Mouse (Mus musculus): ENCODE measurements around the gene Ccdc78.

Ccdc78 gene

DNA sequence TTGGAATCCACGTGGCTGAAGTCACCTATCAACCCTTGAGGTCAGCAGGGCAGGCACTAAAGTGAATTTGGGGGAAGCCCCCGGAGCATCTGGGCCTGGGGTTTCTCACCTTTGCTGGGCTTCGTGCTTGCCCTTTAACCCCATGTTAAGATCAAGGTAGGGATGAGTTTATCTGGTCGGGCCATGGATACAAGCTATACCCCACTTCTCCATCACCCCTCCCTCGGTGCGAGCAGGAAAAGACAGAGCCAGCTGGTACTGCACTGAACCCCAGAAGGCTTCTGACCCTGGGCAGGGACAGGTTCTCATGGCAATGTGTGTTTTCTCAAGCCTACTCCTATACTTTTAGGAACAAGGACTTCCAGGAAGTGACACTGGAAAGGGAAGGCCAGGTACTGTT is 5.0 kb upstream of the Ccdc78 start:
- WGBS = 73% methylated on average over 6 of the region's 6 CpGs

DNA sequence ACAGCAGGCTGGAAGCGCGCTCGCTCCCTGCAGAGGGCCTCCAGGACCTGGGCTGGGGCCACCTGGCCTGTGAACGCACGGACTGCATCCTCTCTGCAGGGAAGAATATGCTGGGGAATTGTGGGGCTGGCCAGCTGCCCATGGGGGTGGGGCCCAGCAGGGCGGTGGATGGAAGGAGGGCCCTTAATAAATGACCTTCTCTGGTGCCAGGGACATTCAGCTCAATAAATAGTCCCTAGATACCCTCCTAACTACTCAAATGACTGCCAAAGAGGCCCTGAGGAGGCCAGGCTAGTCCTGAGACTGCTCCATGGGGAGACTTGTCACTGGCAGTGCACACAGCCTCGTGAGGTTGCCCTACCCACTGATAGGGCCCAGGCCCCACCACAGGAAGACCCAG is 3.3 kb upstream of the Ccdc78 start:
- 54% methylated on average over 7 of the region's 7 CpGs for WGBS

DNA sequence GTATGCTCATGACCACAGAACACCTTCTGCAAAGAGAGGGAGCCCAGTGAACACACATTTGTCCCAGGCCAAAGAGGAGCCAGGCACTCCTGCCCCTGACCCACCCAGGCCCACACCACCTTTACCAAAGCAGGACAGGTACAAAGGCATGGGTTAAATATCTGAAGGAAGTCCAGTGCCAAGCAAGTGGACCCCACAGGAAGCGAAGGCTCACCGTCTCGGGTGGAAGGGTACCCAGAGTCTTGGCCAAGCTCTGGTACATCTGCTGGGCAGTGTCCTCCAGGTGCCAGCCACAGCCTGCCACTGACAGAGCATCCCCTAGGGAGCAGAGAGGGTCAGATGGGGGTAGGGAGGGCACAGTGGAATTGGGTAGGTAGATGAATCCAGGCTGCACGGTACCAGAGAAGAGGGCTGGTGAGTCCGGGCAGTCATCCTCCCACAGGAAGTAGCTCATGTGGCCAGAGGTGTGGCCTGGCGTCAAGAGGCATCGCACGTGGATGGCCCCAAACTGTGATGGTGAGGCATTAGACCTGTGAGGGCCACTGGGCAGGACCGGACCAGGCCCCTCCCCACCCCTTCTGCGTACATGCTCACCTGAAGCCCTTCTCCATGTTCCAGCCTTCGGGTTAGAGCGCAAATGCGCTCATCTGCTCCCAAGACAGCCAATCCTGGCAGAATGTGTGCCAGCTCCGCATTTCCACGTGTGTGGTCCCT is 2.4 kb upstream of the Ccdc78 start:
- WGBS = 55% methylated on average over 15 of the region's 15 CpGs

DNA sequence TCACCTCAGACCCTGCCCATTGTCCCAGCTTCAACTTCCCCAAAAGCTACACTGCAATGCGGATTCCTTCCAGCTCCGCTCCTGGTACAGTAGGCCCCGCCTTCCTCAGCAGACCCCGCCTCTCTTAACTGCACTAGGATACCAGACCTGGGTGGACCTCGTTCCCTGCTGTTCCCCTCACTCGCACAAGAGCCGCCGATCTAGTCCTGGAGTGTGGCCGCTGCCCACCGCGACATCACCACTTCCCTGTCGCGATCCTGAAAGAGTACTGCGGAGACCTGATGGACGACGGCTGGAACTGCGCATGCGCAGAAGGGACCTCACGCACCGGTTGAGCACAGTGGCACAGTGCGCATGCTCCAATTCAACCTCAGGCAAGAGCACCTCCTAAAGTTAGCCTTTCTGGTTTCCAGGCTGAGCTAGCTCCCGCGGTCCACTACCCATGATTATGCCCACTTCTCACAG is 1.1 kb upstream of the Ccdc78 start, which contains the start of gene Haghl:
TSS of gene Haghl (minus strand) at position 393 of the 465 bp plus-strand sequence.
- 0% methylated on average over 23 of the region's 23 CpGs for WGBS

DNA sequence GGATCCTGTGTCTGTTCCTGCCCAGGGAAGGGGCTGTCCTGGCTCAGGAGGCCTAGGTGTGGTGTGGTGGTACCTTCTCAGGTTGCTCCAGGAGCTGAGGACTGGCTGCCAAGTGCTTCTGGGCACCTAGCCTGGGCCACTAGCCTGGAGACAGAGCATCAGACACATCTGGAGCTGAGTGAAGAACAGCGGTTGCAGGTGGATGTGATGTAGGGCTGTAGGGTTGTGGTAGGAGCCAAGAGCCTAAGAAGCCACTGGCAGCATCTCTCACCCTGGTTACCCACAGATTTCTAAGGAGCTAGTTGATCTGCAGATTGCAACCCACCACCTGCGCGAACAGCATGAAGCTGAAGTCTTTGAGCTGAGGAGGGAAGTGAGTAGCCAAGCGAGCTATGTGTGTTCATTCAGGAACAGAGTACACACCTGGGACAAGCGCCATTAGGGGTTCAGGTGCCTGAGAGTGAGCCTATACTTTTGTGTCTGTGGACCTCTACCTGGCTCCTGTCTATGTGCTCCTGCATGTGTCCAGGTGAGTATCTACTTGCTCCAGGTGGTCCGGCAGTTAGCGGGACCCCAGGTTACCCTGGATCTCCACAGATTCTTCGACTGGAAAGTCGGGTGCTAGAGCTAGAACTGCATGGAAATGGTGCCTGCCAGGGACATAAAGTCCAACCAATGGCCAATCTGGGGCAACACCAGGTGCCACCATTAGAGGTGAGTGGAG is 563 bp downstream of the Ccdc78 start:
- 92% methylated on average over 9 of the region's 9 CpGs for WGBS

DNA sequence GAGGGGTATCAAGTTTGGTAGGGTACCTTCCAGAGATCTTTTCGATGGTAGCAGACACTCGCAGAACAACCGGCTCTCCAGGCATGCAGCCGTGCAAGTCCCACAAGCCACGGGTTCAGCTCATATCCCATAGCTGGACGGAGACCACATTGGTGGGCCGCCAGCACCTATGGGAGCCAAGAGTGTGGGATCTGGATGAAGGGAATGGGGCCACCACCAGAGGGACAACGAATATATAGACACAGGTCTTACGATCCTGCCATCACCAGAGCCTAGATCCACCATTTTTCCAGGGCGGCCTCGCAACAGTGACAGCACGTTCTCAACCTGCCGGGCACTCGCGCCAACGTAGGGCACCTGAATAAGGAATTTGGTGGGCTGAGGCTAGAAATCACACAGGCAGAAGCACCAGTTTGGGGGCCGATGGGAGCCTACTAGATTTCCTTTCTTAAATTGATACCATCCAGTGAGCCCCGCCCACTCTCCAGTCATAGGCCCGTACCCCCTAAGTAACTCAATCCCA is 5.0 kb downstream of the Ccdc78 start:
- WGBS = 16% methylated on average over 19 of the region's 19 CpGs

DNA sequence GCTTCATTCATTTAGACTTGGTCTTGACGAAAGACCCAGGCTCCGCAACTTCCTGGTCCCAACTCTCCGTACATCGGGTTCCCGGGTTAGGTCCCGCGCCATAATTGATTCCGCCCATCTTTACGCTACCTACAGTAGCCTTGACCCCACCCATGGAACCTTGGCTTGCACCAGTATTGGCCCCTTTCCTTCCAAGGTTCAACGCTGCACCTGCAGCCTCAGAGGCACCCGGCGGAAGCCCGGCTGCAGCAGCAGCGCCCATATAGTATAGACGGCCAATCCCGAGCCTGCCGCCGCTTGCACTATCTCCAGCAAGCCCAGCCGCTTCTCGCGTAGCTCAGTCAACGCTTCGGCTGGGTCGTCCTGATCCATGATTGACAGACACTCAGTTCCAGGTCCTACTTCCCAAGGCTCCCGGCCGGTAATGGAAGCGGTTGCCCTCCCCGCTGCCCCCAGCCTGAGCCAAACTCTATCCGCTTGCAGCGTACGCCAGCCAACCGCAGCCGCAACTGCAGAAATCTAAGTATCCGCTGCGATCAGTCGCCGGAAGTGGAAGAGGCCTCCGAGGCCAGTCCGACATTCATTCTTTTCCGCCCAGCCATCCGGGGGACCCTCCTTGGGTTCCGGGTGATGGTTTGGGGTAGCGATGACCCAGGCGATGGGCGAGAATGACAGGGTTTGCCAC is 5.6 kb downstream of the Ccdc78 start:
- WGBS = under 1% methylated on average over 45 of the region's 45 CpGs

DNA sequence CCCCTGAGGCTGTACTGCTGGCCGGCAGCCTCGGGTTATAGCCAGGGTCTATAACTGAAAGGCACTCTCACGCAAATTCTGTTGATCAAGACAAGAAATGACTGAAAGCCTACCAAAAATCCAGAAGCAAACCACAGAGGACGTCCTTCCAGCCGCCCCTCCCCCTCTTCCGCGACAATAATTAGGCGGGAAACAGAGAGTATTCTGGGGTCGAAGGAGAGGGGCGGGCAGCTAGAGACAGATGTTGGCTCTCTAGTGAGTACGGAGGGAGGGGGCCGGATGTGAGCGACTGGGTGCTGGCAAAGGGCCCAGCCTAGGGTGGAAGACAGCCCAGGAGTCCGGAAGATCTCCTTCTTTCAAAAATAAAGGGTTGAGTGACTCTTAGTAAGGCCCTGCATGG is 6.2 kb downstream of the Ccdc78 start, which contains the start of gene Fam173a:
TSS of gene Fam173a (minus strand) at position 287 of the 400 bp plus-strand sequence.
- 1% methylated on average over 14 of the region's 14 CpGs for WGBS

DNA sequence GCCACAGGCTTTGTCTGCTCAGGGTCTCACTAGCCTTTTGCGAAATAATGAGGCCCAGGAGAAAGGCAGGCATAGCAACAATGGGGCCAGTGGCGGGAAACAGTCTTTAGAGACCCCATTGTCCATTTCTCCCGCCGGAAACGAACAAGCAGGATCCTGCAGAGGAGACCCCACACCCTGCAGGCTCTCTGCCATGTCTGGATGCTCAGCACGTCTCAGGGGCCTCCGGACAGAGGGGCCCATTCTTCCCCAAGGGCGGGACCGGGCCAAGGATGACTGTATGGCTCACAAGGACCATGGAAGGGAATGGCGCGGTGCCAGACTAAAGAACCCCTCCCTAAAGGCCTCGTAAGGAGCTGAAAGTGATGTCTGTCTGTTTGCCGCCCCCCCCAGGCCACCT is 7.8 kb downstream of the Ccdc78 start:
- WGBS = 44% methylated on average over 13 of the region's 13 CpGs

DNA sequence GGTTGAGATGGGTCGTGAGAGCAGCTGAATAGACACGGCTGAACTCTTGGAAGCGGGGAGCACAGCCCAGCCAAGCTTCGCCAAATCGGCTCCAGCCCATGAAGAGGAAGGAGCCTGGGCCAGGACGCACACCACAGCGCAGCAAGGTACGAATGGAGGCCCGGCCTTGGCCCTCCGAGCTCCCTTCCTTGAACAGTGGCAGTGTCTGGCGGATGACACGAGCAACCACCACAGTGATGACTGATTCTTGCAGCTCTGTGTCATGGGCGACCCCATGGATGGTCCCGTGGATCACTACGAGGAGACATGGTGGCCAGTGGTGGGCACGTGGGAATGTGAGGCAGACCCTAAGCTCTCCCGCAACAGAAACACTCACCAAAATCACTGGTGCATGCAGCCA is 8.6 kb downstream of the Ccdc78 start:
- 69% methylated on average over 17 of the region's 17 CpGs for WGBS

DNA sequence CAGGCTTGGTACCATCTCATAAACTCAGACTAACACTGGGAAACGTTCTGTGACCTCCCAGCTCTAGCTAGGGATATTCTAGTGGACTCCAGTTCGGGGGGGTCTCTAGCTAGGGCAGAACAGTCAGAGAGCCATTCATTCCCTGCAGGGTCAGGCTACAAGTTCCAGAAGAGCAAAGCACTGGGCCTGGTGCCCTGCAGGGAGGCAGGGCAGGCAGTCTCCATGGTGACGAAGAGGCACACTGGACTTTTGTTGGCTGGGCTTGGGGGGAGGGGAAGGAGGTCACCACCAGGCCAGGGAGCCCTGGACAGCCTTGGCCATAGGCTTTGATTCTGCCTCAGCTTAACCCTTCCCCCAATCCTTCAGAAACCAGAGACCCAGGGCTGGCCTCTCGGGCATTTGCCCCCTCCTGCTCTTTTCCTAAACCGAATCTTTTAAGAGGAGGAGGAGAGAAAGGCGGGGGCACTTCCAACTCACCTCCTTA is 9.3 kb downstream of the Ccdc78 start, which contains the start of gene AC134908.4:
TSS of gene AC134908.4 (minus strand) at position 51 of the 484 bp plus-strand sequence.
- 54% methylated on average over 6 of the region's 6 CpGs for WGBS

DNA sequence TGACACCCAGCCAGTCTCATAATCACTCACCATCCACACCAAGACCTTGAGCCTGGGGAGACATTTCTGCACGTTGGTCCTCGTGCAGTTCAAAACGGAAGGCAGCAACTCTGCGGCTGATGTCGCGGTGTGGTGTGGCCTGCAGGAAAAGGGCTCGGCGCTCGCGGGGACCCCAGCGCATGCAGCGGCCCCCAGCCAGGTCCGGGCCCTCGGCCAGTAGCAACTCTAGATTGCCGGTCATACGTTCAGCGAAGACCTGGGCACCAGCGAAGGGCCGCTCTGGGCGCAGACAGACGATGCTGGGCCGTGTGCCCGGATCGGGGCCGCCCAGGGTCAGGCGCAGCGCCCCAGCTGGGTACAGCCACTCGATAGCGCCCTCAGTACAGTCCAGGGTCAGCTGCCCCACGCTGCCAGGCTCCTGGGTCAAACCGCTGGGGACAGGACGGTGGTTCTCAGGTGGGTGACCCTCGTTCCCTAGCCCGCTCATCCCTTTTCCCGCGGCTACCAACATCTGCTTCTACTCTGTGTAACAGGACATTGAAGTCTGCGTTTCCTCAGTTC is 9.9 kb downstream of the Ccdc78 start:
- WGBS = 22% methylated on average over 37 of the region's 37 CpGs

DNA sequence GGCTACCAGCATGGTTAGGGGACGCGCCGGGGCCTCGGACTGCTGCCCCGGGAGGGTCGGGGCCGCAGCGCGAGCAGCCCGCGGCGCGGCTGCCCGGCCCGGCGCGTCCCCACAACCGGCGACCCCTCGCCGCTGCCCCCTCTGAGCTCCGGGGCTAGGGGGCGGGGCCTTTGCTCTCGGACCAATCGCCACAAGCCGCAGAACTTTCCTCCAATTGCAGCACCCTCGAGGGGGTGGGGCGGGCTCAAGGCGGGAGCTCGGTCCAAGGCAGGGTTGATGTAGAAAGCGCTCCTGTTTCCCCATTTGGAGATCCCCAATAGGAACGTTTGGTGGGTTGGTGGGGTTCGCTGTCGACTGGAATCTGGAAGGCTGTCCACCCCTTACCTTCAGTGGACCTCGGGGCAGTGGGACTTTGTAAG is 10.6 kb downstream of the Ccdc78 start, which contains the start of gene Metrn:
TSS of gene Metrn (minus strand) at position 186 of the 419 bp plus-strand sequence.
- under 1% methylated on average over 35 of the region's 35 CpGs for WGBS

DNA sequence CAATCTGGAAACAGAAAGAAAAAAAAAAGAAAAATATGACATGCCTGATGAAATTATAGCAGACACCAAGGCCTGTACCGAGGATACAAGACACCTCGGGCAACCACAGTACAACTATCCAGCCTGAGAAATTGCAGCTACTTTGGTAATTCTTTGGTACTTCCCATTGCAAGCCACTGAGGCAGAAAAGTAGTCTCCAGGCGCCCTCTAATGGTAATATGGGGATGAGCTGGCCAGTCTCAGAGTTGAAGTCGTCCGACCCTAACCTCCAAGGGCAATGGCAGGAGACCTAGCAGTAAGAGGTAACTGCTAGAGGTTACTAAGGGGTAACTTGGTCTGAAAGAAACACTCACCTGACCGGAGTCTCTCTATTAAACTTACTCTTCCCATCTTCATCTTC is 14.6 kb downstream of the Ccdc78 start:
- WGBS = 8% methylated on average over 6 of the region's 6 CpGs

DNA sequence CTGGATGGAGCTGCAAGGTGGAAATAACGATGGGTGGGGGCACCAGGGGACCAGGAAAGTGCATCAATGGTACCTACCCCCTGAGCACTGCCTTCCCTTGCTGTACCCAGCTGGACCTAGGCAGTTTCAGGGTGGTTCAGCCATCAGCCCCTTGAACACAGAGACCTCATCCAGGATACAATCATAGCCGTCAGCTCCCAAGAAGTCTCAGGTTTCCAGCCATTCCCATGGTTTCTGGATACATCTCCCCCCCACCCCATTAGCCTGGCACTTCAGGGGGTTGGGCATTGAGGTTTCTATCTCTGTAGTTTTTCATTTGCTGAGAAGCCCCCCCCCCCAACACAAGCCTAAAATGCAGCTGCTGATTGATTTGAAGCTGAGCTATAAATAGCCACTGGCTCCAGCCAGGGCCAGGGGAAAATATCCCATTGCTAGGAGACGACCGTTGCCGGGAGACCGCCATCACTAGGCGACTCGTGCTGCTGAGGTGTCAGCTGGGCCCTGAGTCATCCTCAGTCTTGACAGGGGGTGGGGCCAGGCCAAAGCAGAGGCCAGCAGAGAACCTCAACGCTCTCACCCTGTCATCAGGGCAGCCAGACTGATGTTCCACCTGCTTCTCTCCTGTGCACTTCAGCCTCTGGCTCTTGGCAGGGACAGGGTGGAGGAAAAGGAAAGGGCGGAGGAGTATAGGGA is 16.6 kb downstream of the Ccdc78 start:
- 7% methylated on average over 10 of the region's 10 CpGs for WGBS

DNA sequence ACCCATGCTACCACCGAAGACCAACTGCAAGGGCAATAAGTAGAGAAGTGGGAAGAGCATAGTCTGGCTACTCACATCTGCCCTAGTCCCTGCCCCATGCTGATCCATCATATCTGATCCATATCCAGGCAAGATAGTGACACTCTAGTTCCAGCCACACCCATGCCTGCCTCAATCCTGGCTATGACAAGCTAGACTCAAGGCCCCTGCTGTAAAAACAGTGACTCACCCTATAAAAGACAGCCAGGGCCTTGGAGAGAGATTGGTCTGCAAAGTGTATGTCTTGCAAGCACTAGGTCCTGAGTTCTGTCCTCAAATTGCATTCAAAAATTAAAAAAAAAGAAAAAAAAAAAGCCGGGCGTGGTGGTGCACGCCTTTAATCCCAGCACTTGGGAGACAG is 20.1 kb downstream of the Ccdc78 start:
- 92% methylated on average over 4 of the region's 4 CpGs for WGBS

DNA sequence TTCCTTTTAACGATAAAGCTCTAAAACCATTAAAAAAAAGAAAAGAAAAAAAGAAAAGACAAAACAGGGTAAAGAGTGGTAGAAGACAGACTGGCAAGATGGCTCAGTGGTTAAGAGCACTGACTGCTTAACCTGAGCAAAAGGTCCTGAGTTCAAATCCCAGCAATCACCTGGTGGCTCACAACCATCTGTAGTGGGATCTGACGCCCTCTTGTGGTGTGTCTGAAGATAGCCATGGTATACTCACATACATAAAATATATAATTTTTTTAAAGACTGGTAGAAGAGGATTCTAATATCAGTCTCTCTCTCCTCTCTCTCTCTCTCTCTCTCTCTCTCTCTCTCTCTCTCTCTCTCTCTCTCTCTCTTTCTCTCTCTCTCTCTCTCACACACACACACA is 21.1 kb downstream of the Ccdc78 start:
- WGBS = 21% methylated on average over 2 of the region's 2 CpGs

DNA sequence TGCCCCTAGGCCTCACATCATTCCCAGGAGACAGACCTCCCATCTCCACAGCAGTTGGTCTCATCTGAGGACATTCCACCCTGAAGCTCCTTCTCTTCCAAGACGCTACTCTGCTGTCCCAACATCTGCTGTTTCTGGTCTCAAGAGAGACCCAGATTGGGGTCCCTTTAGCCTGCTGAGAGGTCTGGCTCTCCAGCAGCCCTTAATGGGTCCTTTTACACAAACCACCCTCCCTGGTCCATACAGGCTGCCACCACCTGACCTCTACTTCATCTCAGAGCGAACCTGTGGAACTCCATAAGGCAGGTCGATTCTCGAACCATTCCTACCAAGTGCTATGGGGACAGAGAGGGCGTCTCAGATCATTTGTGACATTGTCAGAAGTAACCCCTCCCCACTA is 21.6 kb downstream of the Ccdc78 start:
- WGBS = 34% methylated on average over 5 of the region's 5 CpGs

DNA sequence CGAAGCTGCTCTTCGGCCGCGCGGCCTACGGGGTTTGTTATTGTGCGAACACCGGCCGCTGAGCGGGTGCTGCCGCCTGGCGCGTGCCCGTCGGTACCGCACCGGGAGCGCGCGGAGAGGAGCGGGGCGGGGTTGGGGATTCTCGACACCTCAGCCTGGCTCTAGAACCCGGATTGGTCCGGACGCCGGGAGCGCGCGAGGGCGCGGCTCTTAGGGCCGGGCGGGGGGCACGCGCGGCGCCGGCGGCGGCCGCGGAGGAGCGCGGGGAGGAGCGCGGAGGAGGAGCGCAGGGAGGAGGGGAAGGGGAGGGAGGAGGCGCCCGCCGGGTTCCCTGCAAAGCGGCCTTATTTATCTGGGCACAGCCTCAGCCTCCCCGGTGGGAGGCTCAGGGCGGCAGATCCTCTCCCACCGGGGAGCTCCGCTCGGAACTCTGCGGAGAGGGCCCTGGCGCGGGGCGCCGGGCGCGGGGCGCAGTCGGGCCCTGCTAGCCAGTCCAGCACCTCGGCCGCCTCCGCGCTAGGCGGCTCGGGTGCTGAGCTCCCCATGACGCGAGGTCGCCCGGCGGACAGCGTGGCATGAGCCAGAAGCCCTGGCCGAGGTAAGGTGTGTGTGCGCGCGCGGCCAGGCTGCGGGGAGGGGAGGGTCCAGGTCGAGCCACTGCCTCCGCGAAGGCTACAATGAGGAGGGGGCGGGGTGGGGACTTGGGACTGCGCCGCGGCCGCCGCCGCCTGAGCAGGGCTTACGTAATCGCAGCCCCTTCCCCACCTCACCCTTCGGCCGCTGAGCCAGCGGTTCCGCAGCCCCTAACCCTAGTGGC is 22.6 kb downstream of the Ccdc78 start, which contains the start of gene Fbxl16:
TSS of gene Fbxl16 (plus strand) at position 297 of the 817 bp plus-strand sequence.
- under 1% methylated on average over 98 of the region's 100 CpGs for WGBS
